In genomic region chr14:116974708-116975107, GRCm38 (mm10) we compare ENCODE assay signal across 33 mouse cellular contexts. TPM values are rescaled to one million over a fixed set of nuclear protein-coding genes. Genes with fewer than 3 reads are reported as not detected.
"Had no signal": no experiment of that assay in that cellular context is flagged by ENCODE, and none has a peak within 500 bp of the region (broad histone marks: within the 10 kb centered on the region; RNA-seq: fewer than 3 reads in every experiment).

No protein-coding gene starts in this region.

- H3K4me1 ChIP-seq: limb, embryonic 10.5 days; limb, embryonic 12.5 days; limb, embryonic 13.5 days; limb, embryonic 15.5 days; liver, embryonic 12.5 days; liver, embryonic 13.5 days; liver, embryonic 15.5 days; megakaryocyte, embryonic 14.5 days; midbrain, embryonic 10.5 days; midbrain, embryonic 15.5 days; neural tube, embryonic 12.5 days had no signal

- H3K27me3 ChIP-seq: limb, embryonic 12.5 days; limb, embryonic 13.5 days; limb, embryonic 15.5 days; liver, embryonic 12.5 days; liver, embryonic 13.5 days; liver, embryonic 15.5 days; lung, embryonic 15.5 days; megakaryocyte, embryonic 14.5 days; midbrain, embryonic 12.5 days; midbrain, embryonic 13.5 days; midbrain, embryonic 15.5 days; neural tube, embryonic 12.5 days had no signal

- H3K36me3 ChIP-seq: limb, embryonic 10.5 days; limb, embryonic 12.5 days; limb, embryonic 13.5 days; limb, embryonic 15.5 days; liver, embryonic 12.5 days; liver, embryonic 13.5 days; liver, embryonic 15.5 days; lung, embryonic 15.5 days; midbrain, embryonic 10.5 days; midbrain, embryonic 12.5 days; midbrain, embryonic 13.5 days; midbrain, embryonic 15.5 days; neural tube, embryonic 12.5 days had no signal

- H3K9me3 ChIP-seq: limb, embryonic 10.5 days; limb, embryonic 12.5 days; limb, embryonic 13.5 days; limb, embryonic 15.5 days; liver, embryonic 12.5 days; liver, embryonic 13.5 days; liver, embryonic 15.5 days; lung, embryonic 15.5 days; midbrain, embryonic 10.5 days; midbrain, embryonic 12.5 days; midbrain, embryonic 13.5 days; midbrain, embryonic 15.5 days; neural tube, embryonic 12.5 days had no signal

- H3K4me2 ChIP-seq: limb, embryonic 12.5 days; limb, embryonic 13.5 days; limb, embryonic 15.5 days; liver, embryonic 11.5 days; liver, embryonic 12.5 days; liver, embryonic 13.5 days; liver, embryonic 15.5 days; lung, embryonic 14.5 days; lung, embryonic 15.5 days; midbrain, embryonic 11.5 days; midbrain, embryonic 12.5 days; midbrain, embryonic 13.5 days; midbrain, embryonic 15.5 days; neural tube, embryonic 12.5 days had no signal

- H3K27ac ChIP-seq: limb, embryonic 10.5 days; limb, embryonic 12.5 days; limb, embryonic 13.5 days; limb, embryonic 15.5 days; liver, embryonic 12.5 days; liver, embryonic 13.5 days; liver, embryonic 14.5 days; liver, embryonic 15.5 days; lung, embryonic 15.5 days; macrophage; midbrain, embryonic 10.5 days; midbrain, embryonic 12.5 days; midbrain, embryonic 13.5 days; midbrain, embryonic 15.5 days; neural tube, embryonic 12.5 days had no signal

- DNase-seq: left cerebral cortex, postnatal 4 days; liver; liver, embryonic 13.5 days; liver, postnatal 0 days; lung, adult 18-20 months; lung, adult 2 months; lung, embryonic 14.5 days; lung, postnatal 10 days; lung, postnatal 14 days; lung, postnatal 36 days; lung, postnatal 4 days; midbrain, embryonic 14.5 days had no signal

- ATAC-seq: liver, embryonic 12.5 days; liver, postnatal 0 days; lung, postnatal 0 days; midbrain, embryonic 13.5 days; midbrain, embryonic 15.5 days; midbrain, embryonic 16.5 days had no signal

- H3K9ac ChIP-seq: limb, embryonic 12.5 days; limb, embryonic 13.5 days; limb, embryonic 15.5 days; liver, embryonic 12.5 days; liver, embryonic 13.5 days; liver, embryonic 14.5 days; liver, embryonic 15.5 days; liver, postnatal 0 days; lung, embryonic 14.5 days; lung, embryonic 15.5 days; midbrain, embryonic 12.5 days; midbrain, embryonic 13.5 days; midbrain, embryonic 15.5 days; neural tube, embryonic 12.5 days had no signal

- H3K4me3 ChIP-seq: limb, embryonic 10.5 days; limb, embryonic 12.5 days; limb, embryonic 13.5 days; limb, embryonic 15.5 days; liver, embryonic 12.5 days; liver, embryonic 13.5 days; liver, embryonic 15.5 days; lung, embryonic 15.5 days; megakaryocyte, embryonic 14.5 days; midbrain, embryonic 10.5 days; midbrain, embryonic 12.5 days; midbrain, embryonic 13.5 days; midbrain, embryonic 15.5 days; neural tube, embryonic 12.5 days had no signal

RNA-seq across cellular contexts. Expression of gene Gpc6, which starts 49.6 kb away (rescaled TPM):
- total RNA-seq: megakaryocyte progenitor cell, adult 5-6 weeks; monocyte, adult 5-6 weeks had no signal
- polyA plus RNA-seq: macrophage had no signal
